Mouse (Mus musculus): ENCODE measurements around the gene Zzz3. TPM values are rescaled to one million over a fixed set of nuclear protein-coding genes. Genes with fewer than 3 reads are reported as not detected.

Gene Zzz3
- polyA plus RNA-seq, 1 experiment from 2014 or later = 34.5 TPM

- Histone ChIP-seq H3K4me3 (ENCODE audit: control insufficient read depth in 1 of 2, insufficient read depth in 1 of 2, low read depth in 1 of 2, low read length in 2 of 2) (no peak overlapping the region), H3K27me3 (ENCODE audit: control insufficient read depth, insufficient read depth, low read length) (no peaks in the 10 kb centered on the region), H3K4me1 (ENCODE audit: control insufficient read depth in 2 of 2, insufficient read depth in 2 of 2, low read length in 2 of 2) (peaks cover 7 to 28% of the 10 kb centered on the region in 2 experiments; a peak in 3 of 4 replicates), H3K27ac (replicated peaks in 1 of 2; ENCODE audit: control insufficient read depth in 1 of 2, insufficient read depth in 1 of 2, low read depth in 2 of 2, low read length in 2 of 2) (no peak overlapping the region), H3K36me3 (ENCODE audit: control insufficient read depth, insufficient read depth, low read length) (no peaks in the 10 kb centered on the region; the same call in 1 of the 2 replicates), H3K4me2 (ENCODE audit: low read length) (no peak overlapping the region), H3K9me3 (ENCODE audit: control insufficient read depth, low read length) (no peaks in the 10 kb centered on the region), H3K9ac (ENCODE audit: low read length) (no peak overlapping the region)
- WGBS = 84% methylated on average over 5 of the region's 5 CpGs
- ATAC-seq (ENCODE audit: insufficient number of reproducible peaks, insufficient read depth, low FRiP score, low read depth) = no peak
Measured at GRCm38 (mm10) chr3:152350966-152351365, 44.3 kb upstream of the Zzz3 start.

DNA sequence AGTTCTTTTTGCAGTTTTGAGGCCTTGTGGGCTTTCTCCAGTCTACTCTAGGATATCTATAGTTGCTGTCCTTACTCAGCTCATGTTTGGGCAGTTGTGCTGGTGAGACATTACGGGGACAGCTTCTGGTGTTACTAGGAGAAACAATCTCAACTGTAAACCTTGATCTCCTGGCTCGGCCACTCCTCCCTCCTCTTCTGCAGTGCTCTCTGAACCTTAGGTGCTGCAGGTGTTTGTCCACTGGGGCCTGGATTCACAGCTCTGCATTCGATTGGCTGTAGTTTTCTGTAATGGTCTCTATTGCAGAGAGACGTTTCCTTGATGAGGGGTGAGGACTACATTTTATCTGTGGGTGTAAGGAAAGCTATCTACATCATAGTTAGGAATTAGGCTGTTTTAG, 43.0 kb upstream of the Zzz3 start:
- Histone ChIP-seq H3K27ac (replicated peaks in 1 of 2; ENCODE audit: control insufficient read depth in 1 of 2, insufficient read depth in 1 of 2, low read depth in 2 of 2, low read length in 2 of 2) (no peak overlapping the region), H3K4me3 (ENCODE audit: control insufficient read depth in 1 of 2, insufficient read depth in 1 of 2, low read depth in 1 of 2, low read length in 2 of 2) (no peak overlapping the region), H3K27me3 (ENCODE audit: control insufficient read depth, insufficient read depth, low read length) (no peaks in the 10 kb centered on the region), H3K9me3 (ENCODE audit: control insufficient read depth, low read length) (no peaks in the 10 kb centered on the region), H3K4me1 (ENCODE audit: control insufficient read depth in 2 of 2, insufficient read depth in 2 of 2, low read length in 2 of 2) (peaks cover 5 to 27% of the 10 kb centered on the region in 2 experiments; a peak in 3 of 4 replicates), H3K4me2 (ENCODE audit: low read length) (no peak overlapping the region), H3K9ac (ENCODE audit: low read length) (no peak overlapping the region), H3K36me3 (ENCODE audit: control insufficient read depth, insufficient read depth, low read length) (no peaks in the 10 kb centered on the region; the same call in 1 of the 2 replicates)
- no peak for ATAC-seq (ENCODE audit: insufficient number of reproducible peaks, insufficient read depth, low FRiP score, low read depth)
- whole genome bisulfite sequencing = 76% methylated on average over 4 of the region's 4 CpGs

- no peak overlapping the region for H3K27ac ChIP-seq (replicated peaks in 1 of 2; ENCODE audit: control insufficient read depth in 1 of 2, insufficient read depth in 1 of 2, low read depth in 2 of 2, low read length in 2 of 2)
- no peak for ATAC-seq (ENCODE audit: insufficient number of reproducible peaks, insufficient read depth, low FRiP score, low read depth)
- H3K9ac ChIP-seq (ENCODE audit: low read length) = no peak overlapping the region
- 71% methylated on average over 10 of the region's 10 CpGs for WGBS
- no peak overlapping the region for H3K4me3 ChIP-seq (ENCODE audit: control insufficient read depth in 1 of 2, insufficient read depth in 1 of 2, low read depth in 1 of 2, low read length in 2 of 2)
- peaks cover 3 to 18% of the 10 kb centered on the region in 2 experiments; a peak in 3 of 4 replicates for H3K4me1 ChIP-seq (ENCODE audit: control insufficient read depth in 2 of 2, insufficient read depth in 2 of 2, low read length in 2 of 2)
- no peaks in the 10 kb centered on the region for H3K9me3 ChIP-seq (ENCODE audit: control insufficient read depth, low read length)
- H3K27me3 ChIP-seq (ENCODE audit: control insufficient read depth, insufficient read depth, low read length) = no peaks in the 10 kb centered on the region
- H3K4me2 ChIP-seq (ENCODE audit: low read length) = no peak overlapping the region
- H3K36me3 ChIP-seq (ENCODE audit: control insufficient read depth, insufficient read depth, low read length) = peaks cover 2% of the 10 kb centered on the region
Measured at GRCm38 (mm10) chr3:152353434-152354177, 41.7 kb upstream of the Zzz3 start.

DNA sequence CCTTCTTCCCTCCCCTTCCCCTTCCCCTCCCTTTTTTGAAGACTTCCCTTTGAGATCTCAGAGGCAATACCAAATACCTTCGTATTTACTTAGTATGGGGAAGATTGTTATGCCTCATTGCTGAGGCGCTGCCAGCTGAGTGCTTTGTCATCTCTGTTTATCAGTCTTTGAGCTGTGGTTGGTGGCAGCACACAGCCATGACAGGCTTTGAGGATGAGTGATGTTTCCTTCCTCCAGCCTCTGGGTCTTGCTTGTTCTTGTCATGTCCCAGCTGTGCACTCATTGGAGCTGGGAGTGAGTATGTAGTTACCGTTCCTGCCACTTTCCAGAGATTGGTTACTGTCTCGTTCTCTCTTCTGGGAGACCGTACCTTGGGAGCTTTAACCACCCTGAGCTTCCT, 39.9 kb upstream of the Zzz3 start:
- no peak overlapping the region for H3K27ac ChIP-seq (replicated peaks in 1 of 2; ENCODE audit: control insufficient read depth in 1 of 2, insufficient read depth in 1 of 2, low read depth in 2 of 2, low read length in 2 of 2)
- WGBS = 56% methylated on average over 5 of the region's 5 CpGs
- no peaks in the 10 kb centered on the region for H3K9me3 ChIP-seq (ENCODE audit: control insufficient read depth, low read length)
- no peaks in the 10 kb centered on the region for H3K27me3 ChIP-seq (ENCODE audit: control insufficient read depth, insufficient read depth, low read length)
- peaks cover 19% of the 10 kb centered on the region for H3K36me3 ChIP-seq (ENCODE audit: control insufficient read depth, insufficient read depth, low read length)
- no peak for ATAC-seq (ENCODE audit: insufficient number of reproducible peaks, insufficient read depth, low FRiP score, low read depth)
- H3K9ac ChIP-seq (ENCODE audit: low read length) = no peak overlapping the region
- H3K4me3 ChIP-seq (ENCODE audit: control insufficient read depth in 1 of 2, insufficient read depth in 1 of 2, low read depth in 1 of 2, low read length in 2 of 2) = no peak overlapping the region
- H3K4me2 ChIP-seq (ENCODE audit: low read length) = no peak overlapping the region
- H3K4me1 ChIP-seq (ENCODE audit: control insufficient read depth in 2 of 2, insufficient read depth in 2 of 2, low read length in 2 of 2) = peaks cover 3 to 11% of the 10 kb centered on the region in 2 experiments; a peak in 3 of 4 replicates

GRCm38 (mm10) chr3:152356751-152357150, 38.5 kb upstream of the Zzz3 start:
- no peaks in the 10 kb centered on the region for H3K27me3 ChIP-seq (ENCODE audit: control insufficient read depth, insufficient read depth, low read length)
- ATAC-seq (ENCODE audit: insufficient number of reproducible peaks, insufficient read depth, low FRiP score, low read depth) = no peak
- H3K36me3 ChIP-seq (ENCODE audit: control insufficient read depth, insufficient read depth, low read length) = peaks cover 33% of the 10 kb centered on the region
- H3K9me3 ChIP-seq (ENCODE audit: control insufficient read depth, low read length) = no peaks in the 10 kb centered on the region
- H3K9ac ChIP-seq (ENCODE audit: low read length) = no peak overlapping the region
- no peak overlapping the region for H3K4me2 ChIP-seq (ENCODE audit: low read length)
- peaks cover 3 to 11% of the 10 kb centered on the region in 2 experiments; a peak in 3 of 4 replicates for H3K4me1 ChIP-seq (ENCODE audit: control insufficient read depth in 2 of 2, insufficient read depth in 2 of 2, low read length in 2 of 2)
- H3K27ac ChIP-seq (replicated peaks in 1 of 2; ENCODE audit: control insufficient read depth in 1 of 2, insufficient read depth in 1 of 2, low read depth in 2 of 2, low read length in 2 of 2) = no peak overlapping the region
- WGBS = 69% methylated on average over 9 of the region's 9 CpGs
- H3K4me3 ChIP-seq (ENCODE audit: control insufficient read depth in 1 of 2, insufficient read depth in 1 of 2, low read depth in 1 of 2, low read length in 2 of 2) = no peak overlapping the region

DNA sequence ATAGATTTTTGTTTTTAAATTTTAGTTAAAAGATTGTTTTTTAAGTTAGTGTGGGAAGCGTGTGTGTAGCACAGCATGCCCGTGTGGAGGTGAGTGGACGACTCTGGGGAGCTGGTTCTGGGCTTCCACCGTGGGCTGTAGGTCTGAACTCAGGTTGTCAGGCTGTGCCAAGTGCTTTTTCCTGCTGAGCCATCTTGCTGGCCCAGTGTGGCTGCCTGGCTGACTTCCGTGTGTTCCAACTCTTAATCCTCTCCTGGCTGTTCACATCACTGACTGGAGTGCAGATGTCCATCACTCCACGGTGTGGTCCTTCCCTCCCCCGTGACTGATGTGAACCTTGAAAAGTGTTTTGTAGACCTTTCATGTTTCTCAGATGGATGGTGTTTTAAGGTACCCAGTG, 36.1 kb upstream of the Zzz3 start:
- H3K27me3 ChIP-seq (ENCODE audit: control insufficient read depth, insufficient read depth, low read length) = no peaks in the 10 kb centered on the region
- WGBS = 80% methylated on average over 7 of the region's 7 CpGs
- H3K36me3 ChIP-seq (ENCODE audit: control insufficient read depth, insufficient read depth, low read length) = peaks cover 57% of the 10 kb centered on the region
- H3K9ac ChIP-seq (ENCODE audit: low read length) = no peak overlapping the region
- ATAC-seq (ENCODE audit: insufficient number of reproducible peaks, insufficient read depth, low FRiP score, low read depth) = no peak
- H3K4me2 ChIP-seq (ENCODE audit: low read length) = no peak overlapping the region
- no peaks in the 10 kb centered on the region for H3K9me3 ChIP-seq (ENCODE audit: control insufficient read depth, low read length)
- no peak overlapping the region for H3K27ac ChIP-seq (replicated peaks in 1 of 2; ENCODE audit: control insufficient read depth in 1 of 2, insufficient read depth in 1 of 2, low read depth in 2 of 2, low read length in 2 of 2)
- no peak overlapping the region for H3K4me3 ChIP-seq (ENCODE audit: control insufficient read depth in 1 of 2, insufficient read depth in 1 of 2, low read depth in 1 of 2, low read length in 2 of 2)
- H3K4me1 ChIP-seq (ENCODE audit: control insufficient read depth in 2 of 2, insufficient read depth in 2 of 2, low read length in 2 of 2) = no peaks in the 10 kb centered on the region; a peak in 1 of 4 replicates

DNA sequence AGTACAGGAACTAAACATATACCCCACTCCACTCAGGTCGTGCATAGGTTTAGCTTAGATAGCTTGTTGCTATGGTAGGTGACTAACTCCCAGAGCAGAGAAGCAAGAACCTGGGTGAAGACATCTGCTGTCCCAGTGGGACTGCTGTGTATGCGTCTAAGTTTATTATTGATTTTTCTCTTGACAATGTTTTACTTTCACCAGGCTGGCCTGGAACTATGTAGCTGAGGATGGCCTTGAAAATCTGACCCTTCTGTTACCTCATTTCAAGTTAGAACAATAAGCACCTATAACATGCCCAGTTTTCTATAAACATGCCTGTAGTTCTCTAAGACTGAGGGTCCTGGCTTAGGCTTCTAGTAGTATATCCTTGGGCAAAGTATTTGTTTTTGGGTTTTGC, 31.1 kb upstream of the Zzz3 start:
- Histone ChIP-seq H3K27me3 (ENCODE audit: control insufficient read depth, insufficient read depth, low read length) (no peaks in the 10 kb centered on the region), H3K27ac (replicated peaks in 1 of 2; ENCODE audit: control insufficient read depth in 1 of 2, insufficient read depth in 1 of 2, low read depth in 2 of 2, low read length in 2 of 2) (no peak overlapping the region), H3K4me1 (ENCODE audit: control insufficient read depth in 2 of 2, insufficient read depth in 2 of 2, low read length in 2 of 2) (no peaks in the 10 kb centered on the region), H3K9me3 (ENCODE audit: control insufficient read depth, low read length) (no peaks in the 10 kb centered on the region), H3K4me2 (ENCODE audit: low read length) (no peak overlapping the region), H3K36me3 (ENCODE audit: control insufficient read depth, insufficient read depth, low read length) (peaks cover 99% of the 10 kb centered on the region), H3K9ac (ENCODE audit: low read length) (no peak overlapping the region), H3K4me3 (ENCODE audit: control insufficient read depth in 1 of 2, insufficient read depth in 1 of 2, low read depth in 1 of 2, low read length in 2 of 2) (no peak overlapping the region)
- no peak for ATAC-seq (ENCODE audit: insufficient number of reproducible peaks, insufficient read depth, low FRiP score, low read depth)
- WGBS = 94% methylated on average over 2 of the region's 2 CpGs

- Histone ChIP-seq H3K4me2 (ENCODE audit: low read length) (no peak overlapping the region), H3K4me3 (ENCODE audit: control insufficient read depth in 1 of 2, insufficient read depth in 1 of 2, low read depth in 1 of 2, low read length in 2 of 2) (no peak overlapping the region), H3K4me1 (ENCODE audit: control insufficient read depth in 2 of 2, insufficient read depth in 2 of 2, low read length in 2 of 2) (no peaks in the 10 kb centered on the region), H3K9me3 (ENCODE audit: control insufficient read depth, low read length) (no peaks in the 10 kb centered on the region), H3K9ac (ENCODE audit: low read length) (no peak overlapping the region), H3K27me3 (ENCODE audit: control insufficient read depth, insufficient read depth, low read length) (no peaks in the 10 kb centered on the region), H3K36me3 (ENCODE audit: control insufficient read depth, insufficient read depth, low read length) (peaks cover 94% of the 10 kb centered on the region), H3K27ac (replicated peaks in 1 of 2; ENCODE audit: control insufficient read depth in 1 of 2, insufficient read depth in 1 of 2, low read depth in 2 of 2, low read length in 2 of 2) (no peak overlapping the region)
- WGBS = 83% methylated on average over 4 of the region's 4 CpGs
- ATAC-seq (ENCODE audit: insufficient number of reproducible peaks, insufficient read depth, low FRiP score, low read depth) = no peak
Measured at GRCm38 (mm10) chr3:152376063-152376462, 19.2 kb upstream of the Zzz3 start.

Measured in heart, embryonic 14.5 days (tissue).